Mouse (Mus musculus) thymus, postnatal 4 days (tissue): ENCODE data around the gene Pop7.
A peak's percentile ranks its signal among the peaks of the same experiment; 100 is the strongest.

Experiments
- DNase-seq: peaks from one replicate; pipeline ENCODE4 v3.0.0; 2021

The Pop7 gene

GRCm38 (mm10) chr5:137487616-137488015, 14.7 kb downstream of the Pop7 start:
- DNase-seq = peak; percentile 32

- DNase-seq = no peak
Measured at GRCm38 (mm10) chr5:137485851-137486155, 16.5 kb downstream of the Pop7 start.

GRCm38 (mm10) chr5:137485071-137485850, 17.1 kb downstream of the Pop7 start:
- no peak for DNase-seq

GRCm38 (mm10) chr5:137481897-137482296, 20.4 kb downstream of the Pop7 start:
- DNase-seq = no peak

DNA sequence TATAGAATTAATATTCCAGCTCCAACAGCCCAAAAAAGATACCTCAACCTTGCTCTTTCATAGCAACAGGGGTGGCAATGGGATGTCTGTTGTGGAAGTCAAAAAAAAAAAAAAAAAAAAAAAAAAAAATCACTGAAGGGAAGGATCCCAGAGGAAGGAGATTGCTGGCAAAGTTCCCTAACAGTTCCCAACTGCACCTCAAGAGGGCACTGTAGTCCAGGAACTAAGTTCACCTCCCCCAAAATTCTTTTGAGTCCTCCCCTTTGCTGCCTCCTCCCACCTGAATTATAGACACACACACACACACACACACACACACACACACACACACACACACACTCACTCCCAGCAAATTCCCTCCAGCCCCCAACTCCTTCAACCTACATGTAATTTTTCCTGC, 21.2 kb downstream of the Pop7 start:
- DNase-seq = peak; percentile 76

DNA sequence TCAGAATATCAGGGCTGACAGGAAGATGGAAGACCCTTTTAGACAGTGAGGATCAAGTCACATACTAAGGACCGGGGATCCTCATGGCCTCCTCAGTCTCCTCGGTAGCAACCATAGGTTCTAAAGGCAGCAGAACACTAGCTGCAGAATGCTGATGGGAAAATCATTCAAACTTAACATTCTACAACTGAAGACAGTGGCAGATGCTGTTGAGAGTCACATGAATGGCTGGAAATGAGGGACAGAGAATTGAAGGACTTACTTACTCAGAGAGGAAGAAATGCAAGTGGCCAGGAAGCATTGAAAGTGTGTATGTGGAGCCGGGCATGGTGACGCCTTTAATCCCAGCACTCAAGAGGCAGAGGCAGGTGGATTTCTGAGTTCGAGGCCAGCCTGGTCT, 25.4 kb downstream of the Pop7 start, which contains the start of gene Zan:
Gene Zan (minus strand): TSS at position 101 of the 400 bp plus-strand sequence.
- no peak for DNase-seq

- no peak for DNase-seq
Measured at GRCm38 (mm10) chr5:137474351-137474750, 28.0 kb downstream of the Pop7 start.

GRCm38 (mm10) chr5:137472252-137472904, 29.9 kb downstream of the Pop7 start:
- no peak for DNase-seq

GRCm38 (mm10) chr5:137466946-137467345, 35.4 kb downstream of the Pop7 start:
- DNase-seq = no peak

GRCm38 (mm10) chr5:137465049-137465448, 37.3 kb downstream of the Pop7 start:
- DNase-seq = no peak

GRCm38 (mm10) chr5:137455866-137456591, 46.3 kb downstream of the Pop7 start:
- no peak for DNase-seq

GRCm38 (mm10) chr5:137455206-137455605, 47.1 kb downstream of the Pop7 start:
- no peak for DNase-seq
